Mouse (Mus musculus): ENCODE data around the gene Zfp775. TPM values are rescaled to one million over a fixed set of nuclear protein-coding genes. Genes with fewer than 3 reads are reported as not detected.

Gene Zfp775
- polyA plus RNA-seq, 1 experiment = not detected

DNA sequence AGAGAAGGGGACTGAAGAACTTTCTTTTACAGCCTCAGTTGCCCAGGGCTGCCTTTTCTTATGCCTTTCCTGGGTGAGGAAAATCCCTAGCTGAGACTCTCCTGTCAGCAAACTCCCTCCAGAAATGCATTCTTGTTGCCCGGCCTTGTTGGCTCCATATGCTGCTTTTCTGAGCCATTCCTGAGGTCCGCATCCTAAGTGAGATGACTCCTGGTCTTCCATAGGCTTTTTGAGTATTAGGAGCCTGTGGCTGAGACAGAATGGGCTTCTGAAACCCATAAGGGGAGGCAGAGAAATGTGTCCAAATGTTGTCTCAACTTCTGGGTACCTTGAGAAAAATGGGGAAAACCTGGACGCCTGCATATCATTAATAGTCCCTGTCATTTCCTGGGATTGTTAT lies 27.9 kb upstream of the Zfp775 start:
- TF ChIP-seq GATA1 (IDR thresholded peaks at IDR 0.05; ENCODE audit: low read length) = no peak

DNA sequence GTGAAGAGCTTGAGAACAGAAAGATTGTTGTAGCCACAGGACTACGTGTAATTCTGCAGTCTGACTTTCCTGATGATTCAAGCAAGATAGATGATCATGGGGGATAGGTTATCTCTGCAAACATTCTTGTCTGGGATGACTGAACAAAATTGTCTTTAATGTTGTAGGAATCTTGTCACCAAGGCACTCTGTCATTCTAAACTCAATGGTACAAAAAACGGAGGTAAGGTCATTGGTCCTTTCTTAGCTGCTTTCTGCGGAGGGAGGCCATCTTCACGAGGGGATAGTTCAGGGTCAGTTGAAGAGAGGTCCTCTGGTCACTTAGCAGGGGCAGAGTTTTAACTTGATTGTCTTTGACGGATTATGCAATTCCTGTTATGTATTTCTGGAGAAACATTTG lies 23.1 kb upstream of the Zfp775 start:
- no peak for TF ChIP-seq GATA1 (IDR thresholded peaks at IDR 0.05; ENCODE audit: low read length)

DNA sequence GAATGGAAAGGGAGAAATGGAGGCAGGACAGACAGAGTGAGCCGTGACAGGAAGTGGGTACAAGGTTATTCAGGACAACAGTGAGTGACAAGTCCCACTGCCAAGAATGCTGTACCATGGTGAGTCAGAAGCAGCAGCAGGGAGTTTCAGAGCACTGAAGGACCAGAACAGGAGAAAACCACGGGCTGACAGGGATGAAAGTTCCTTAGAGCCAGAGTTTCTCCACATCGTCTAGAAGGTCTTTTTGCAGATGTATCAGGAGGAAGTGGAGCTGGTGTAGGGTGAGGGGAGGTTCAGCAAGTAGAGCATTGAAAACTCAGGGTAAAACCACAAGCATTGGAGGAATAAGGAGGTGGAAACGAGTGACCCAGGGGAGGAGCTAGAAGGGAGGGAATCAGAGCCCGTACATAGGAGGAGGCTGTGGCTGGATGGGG lies 22.6 kb upstream of the Zfp775 start:
- no peak for TF ChIP-seq GATA1 (IDR thresholded peaks at IDR 0.05; ENCODE audit: low read length)

DNA sequence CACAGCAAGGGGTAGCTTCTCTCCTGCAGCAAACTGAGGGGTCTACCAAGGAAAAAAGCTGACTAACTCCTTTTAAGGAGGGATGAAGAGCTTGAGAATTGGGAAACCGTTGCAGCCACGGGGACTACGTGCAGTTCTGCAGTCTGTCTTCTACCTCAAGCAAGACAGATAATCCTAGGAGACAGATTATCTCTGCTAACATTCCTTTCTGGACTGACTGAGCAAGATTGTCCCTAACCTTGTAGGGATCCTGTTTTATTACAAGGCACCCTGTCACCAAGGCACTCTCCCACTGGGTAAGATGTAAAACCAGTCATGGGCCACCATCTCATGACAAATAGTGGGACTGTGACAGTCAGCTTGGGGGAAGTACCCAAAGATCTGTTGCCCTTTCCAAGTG lies 20.6 kb upstream of the Zfp775 start:
- TF ChIP-seq GATA1 (IDR thresholded peaks at IDR 0.05; ENCODE audit: low read length) = no peak

DNA sequence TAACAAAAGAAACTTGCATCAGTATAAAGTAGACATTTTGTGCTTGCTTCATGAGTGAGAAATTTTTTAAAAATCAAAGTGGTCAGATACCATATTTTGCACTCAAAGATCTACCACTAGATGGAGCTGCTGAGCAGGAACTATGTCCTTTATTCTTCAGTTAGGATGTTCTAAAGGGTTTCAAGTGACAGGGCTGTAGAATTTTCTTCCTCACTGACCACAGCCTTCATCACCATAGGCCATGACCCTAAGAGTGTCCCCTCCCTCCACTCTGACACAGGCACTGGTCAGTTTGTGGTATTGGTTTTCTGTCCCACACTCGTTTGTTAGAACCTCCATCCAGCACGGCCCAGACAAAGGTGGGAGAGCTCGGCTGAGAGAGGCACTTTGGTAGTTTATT lies 19.8 kb upstream of the Zfp775 start:
- no peak for TF ChIP-seq GATA1 (IDR thresholded peaks at IDR 0.05; ENCODE audit: low read length)

DNA sequence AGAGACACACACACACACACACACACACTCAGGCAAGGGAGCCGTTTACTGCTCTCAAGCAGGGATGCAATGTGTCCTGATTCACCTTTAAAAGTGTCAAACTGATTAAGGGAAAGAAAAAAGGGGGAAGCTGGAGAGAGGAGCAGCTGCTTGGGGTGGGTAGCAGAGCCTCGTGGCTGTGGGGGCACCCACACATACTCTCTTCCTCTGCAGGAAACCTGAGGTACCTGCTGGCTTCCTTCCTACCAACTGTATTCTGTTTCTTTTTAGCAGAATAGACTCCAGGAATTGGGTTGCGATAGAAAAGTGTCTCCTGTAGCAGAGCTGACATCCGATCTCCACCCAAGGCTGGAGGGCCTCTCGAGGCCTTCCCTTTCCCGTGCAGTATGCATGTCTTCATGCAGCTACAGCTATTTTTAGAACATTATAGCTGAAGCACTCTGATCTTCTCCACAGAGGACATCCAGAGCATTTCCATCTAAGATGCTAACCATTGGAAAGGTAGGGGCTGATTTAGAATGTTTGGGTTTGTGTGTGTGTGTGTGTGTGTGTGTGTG lies 12.6 kb upstream of the Zfp775 start, which contains the start of gene Gm45021:
Gm45021 (plus strand) TSS at position 417 of the 557 bp plus-strand sequence.
- TF ChIP-seq GATA1 (IDR thresholded peaks at IDR 0.05; ENCODE audit: low read length) = no peak

DNA sequence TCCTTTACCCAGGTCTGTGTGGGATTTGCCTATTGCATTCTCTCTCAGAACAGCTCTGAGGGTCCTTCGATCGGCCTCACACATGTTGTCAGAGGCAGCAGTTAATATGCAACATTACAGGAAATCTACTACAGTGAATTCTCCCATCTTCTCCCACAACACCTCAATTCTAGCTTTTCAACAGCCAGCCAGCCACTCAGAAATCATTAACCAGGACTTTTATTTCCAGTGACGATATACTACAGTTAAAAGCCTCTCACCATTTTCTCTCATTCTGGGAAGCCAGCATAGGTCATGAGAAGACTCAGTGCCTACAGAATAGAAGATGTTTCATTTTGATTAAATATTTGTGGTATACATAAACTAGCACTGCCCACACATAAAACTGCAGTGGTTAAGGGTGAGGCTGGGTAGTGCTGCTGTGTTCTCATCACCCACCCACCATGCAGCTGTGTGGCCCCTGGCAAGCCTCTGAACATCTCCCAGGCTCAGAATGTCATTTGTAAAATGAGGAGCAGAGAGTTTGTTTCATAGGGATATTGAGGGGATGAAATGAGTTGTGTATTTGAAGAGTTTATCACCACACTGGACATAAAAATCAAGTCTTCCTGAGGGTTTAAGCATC lies 10.5 kb upstream of the Zfp775 start:
- no peak for TF ChIP-seq GATA1 (IDR thresholded peaks at IDR 0.05; ENCODE audit: low read length)

DNA sequence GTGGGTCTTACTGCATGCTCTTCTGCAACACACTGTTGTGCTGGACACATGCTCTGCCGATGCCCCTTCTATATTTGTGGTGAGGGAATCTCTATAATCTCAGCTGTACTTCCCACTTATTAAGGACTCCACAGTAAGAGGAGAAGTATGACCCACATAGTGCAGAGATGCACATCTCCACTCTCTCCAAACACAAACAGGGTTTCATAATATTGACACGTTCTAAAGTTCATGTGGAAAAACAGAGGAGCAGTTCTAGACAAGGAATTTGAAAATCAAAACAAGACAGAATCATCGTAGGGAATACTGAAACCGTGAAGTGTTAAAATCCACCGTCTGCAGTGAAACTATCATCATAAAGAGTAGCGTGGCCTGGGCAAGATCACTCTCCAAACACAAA lies 10.0 kb upstream of the Zfp775 start:
- TF ChIP-seq GATA1 (IDR thresholded peaks at IDR 0.05; ENCODE audit: low read length) = no peak

DNA sequence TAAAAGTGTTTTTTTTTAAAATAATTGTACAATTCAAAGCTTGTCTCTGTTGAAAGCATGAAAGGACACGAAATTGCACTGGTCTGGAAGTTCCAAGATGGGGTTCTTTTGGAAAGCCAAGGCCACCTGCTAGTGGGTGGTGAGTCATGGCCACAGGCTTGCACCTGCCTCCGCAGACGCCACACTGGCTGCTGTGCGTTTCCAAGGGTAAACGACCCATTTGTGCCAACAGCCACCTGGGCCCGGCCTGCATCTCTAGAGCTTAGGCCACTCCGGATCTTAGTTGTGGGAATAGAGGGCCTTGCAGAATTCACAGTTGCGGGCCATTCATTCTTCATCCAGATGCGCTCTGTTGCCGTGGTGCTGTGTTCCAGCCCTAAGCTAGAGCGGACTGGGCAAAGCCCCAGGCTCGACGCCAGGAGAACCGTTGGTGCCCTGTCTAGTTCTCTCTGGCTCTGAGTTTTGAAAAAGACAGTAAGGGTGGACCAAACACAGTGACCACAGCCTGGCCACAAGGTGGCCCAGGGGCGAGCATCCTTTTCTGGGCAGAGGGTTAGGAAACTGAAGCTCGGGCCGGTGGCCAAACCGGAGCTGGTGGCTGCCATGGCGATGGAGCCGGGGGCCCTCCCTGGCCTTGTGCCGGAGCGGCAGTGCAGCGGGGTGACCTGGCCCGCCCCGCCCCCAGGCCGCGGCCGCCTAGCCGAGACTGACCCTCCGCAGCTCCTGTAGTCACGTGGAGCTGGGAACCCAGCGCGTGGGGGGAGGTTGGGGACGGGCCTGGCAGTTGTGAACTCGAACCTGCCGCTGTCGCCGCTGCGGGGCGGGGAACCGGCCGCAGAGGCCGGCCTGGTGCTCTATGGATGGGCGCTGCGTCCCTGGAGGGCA lies 8.5 kb upstream of the Zfp775 start, which contains the start of the genes Repin1 and Gm44965:
Repin1 (plus strand) TSS at position 726 of the 885 bp plus-strand sequence.
Gm44965 (plus strand) TSS at position 784 of the 885 bp plus-strand sequence.
- no peak for TF ChIP-seq GATA1 (IDR thresholded peaks at IDR 0.05; ENCODE audit: low read length)

DNA sequence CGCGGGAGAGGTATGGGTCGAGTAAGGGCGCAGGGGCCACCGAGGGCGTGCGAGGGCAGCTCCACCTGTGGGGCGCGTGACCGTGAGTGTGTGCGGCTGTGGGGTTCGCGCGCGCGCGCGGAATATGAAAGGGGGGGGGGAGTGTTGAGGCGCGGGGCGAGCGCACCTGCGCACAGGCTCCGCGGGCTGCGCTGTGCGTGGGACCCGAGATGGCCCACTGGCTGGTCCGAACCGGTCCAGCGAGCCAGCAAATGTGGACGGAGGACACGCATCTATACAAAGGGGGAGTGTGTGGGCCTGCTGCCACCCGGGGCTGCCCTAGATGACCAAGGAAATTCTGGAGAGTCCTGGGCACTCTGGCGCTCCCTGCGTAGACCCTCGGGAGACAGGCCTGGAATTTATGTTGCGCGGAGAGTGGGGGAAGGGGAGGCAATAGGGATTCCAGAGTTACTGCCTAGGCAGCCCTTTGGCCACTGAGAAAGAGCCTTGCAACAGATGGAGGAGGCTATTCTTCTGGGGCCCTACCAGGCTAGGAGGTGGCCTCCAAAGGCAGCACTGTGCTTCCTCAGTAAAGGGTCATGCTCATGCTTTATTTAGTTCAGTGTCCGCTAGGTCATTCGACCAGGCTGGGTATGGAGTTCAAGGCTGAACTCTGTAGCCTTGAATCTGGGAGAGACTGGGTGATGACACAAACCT lies 7.7 kb upstream of the Zfp775 start:
- TF ChIP-seq GATA1 (IDR thresholded peaks at IDR 0.05; ENCODE audit: low read length) = no peak

DNA sequence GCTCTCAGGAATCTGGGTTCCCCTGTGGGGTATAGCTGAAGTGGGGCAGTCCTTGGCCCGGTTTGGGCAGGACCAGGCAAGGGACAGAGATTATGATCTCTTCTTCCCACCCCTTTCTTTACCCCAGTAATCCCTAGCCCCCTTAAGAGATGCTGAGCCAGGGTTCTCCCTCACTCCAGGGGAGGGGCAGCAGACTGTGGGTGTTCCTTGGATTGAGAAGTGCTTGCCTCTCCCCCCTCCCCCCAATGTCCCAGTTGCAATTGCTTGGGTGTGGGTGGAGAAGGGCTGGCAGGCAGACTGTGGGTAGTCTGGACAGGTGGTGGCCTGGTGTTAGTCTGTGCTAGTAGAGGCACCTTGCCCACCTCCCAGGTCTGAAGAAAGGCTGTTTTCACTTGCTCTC lies 6.6 kb upstream of the Zfp775 start:
- no peak for TF ChIP-seq GATA1 (IDR thresholded peaks at IDR 0.05; ENCODE audit: low read length)

DNA sequence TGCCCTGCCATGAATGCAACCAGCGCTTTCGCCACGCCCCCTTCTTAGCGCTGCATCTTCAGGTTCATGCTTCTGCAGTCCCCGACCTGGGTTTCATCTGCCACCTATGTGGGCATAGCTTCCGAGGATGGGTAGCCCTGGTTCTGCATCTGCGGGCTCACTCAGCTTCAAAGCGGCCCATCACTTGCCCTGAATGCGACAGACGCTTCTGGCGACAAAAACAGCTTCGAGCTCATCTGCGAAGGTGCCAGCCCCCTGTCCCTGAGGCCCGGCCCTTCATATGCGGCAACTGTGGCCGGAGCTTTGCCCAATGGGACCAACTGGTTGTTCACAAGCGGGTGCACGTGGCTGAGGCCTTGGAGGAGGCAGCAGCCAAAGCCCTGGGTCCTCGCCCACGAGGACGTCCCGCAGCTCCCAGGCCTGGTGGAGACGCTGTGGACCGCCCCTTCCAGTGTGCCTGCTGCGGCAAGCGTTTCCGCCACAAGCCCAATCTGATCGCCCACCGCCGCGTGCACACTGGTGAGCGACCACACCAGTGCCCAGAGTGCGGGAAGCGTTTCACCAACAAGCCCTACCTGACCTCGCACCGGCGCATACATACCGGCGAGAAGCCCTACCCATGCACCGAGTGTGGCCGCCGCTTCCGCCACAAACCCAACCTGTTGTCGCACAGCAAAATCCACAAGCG lies 5.2 kb upstream of the Zfp775 start:
- no peak for TF ChIP-seq GATA1 (IDR thresholded peaks at IDR 0.05; ENCODE audit: low read length)

DNA sequence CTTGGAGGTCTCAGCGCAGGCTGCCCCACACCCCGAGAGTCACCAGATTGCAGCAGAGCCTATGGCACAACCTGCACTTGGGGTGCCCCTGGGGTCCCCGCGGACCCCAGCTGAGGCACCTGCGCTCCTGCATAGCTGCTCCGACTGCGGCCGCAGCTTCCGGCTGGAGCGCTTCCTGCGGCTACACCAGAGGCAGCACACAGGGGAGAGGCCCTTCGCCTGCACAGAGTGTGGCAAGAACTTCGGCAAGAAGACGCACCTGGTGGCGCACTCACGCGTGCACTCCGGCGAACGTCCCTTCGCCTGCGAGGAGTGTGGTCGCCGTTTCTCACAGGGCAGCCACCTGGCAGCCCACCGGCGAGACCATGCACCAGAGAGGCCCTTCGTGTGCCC lies 4.6 kb upstream of the Zfp775 start:
- TF ChIP-seq GATA1 (IDR thresholded peaks at IDR 0.05; ENCODE audit: low read length) = no peak

DNA sequence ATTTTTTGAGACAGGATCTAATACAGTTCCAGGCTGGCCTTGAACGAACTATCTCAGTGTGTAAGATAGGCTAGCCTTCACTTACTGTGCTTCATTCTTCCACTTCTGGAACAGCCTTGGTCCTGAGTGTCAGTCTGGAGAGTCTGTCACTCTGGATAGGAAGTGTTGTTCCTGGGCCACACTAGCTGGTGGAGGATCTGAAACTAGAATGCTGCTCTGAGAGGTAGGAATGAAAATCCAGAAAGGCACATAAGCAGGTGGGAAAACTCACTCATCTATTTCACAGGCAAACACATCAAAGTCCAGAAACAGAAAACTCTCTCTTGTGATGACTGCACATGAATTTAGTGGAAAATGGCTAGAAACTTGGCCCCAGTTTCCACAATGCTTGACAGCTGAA lies 1.3 kb upstream of the Zfp775 start:
- no peak for TF ChIP-seq GATA1 (IDR thresholded peaks at IDR 0.05; ENCODE audit: low read length)

DNA sequence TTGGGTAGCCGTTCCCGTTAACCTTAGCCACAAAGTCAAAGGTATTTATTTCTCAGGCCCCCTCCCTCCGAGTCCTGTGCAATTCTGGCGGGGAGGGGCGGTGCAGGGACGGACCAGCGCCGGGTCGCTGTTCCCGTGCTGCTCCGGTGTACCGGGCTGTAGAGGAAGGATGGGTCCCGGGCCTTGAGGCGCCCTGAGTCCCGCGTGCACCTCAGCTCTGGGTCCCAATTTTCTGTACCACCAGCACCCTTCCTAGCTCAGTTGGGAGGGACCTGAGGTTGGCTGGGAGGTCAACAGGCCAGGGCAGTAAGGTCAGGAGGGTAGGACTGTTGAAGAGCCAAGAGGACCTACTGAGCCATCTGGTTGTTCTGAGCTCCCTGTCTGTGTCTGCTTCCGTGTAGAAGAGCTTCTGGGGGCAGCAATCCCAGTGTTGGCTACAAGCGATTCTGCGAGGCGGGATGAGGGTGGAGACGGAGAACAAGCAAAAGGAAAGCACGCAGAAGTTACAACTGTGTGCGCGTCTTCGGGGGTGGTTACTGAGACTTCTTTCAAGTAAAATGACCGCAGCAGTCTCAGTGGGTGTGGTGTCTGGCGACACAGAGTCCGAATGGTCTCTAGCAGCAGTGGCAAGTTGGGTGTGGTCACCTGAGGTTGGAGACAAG lies 348 bp downstream of the Zfp775 start:
- TF ChIP-seq GATA1 (IDR thresholded peaks at IDR 0.05; ENCODE audit: low read length) = no peak

Data from G1E-ER4 (cell line).